Mouse (Mus musculus) thymus, adult 2 months (tissue): ENCODE measurements around the gene Crabp2. TPM values are rescaled to one million over a fixed set of nuclear protein-coding genes. Genes with fewer than 3 reads are reported as not detected.
A peak's percentile ranks its signal among the peaks of the same experiment; 100 is the strongest.
"Not testable (repeated sequence)": the region's sequence is repeated elsewhere in the genome, so short reads cannot be mapped to it uniquely, and the experiment has no call there.

Experiments
- DNase-seq: peaks from one replicate; pipeline ENCODE4 v3.0.0; 2021
- H3K27ac ChIP-seq: fragments of 200-500 bp; 2 replicates; pipeline ENCODE4 v1.5.1; 2012; ENCODE audit warnings: low read length, control low read depth; ENCODE audit not compliant: control insufficient read depth, insufficient read depth
- H3K27me3 ChIP-seq: fragments of 200-500 bp; 2 replicates; pipeline ENCODE4 v1.6.1; 2012; ENCODE audit warnings: mild to moderate bottlenecking, low read length, moderate library complexity, mixed read lengths; ENCODE audit not compliant: control insufficient read depth, insufficient read depth
- H3K36me3 ChIP-seq: fragments of 200-500 bp; 2 replicates; pipeline ENCODE4 v1.6.1; 2012; ENCODE audit warnings: mild to moderate bottlenecking, low read length, moderate library complexity; ENCODE audit not compliant: control insufficient read depth, insufficient read depth
- H3K4me1 ChIP-seq: fragments of 200-500 bp; replicated peaks from 2 replicates; pipeline ENCODE4 v1.6.1; 2012; ENCODE audit warnings: low read length; ENCODE audit not compliant: control insufficient read depth, insufficient read depth
- H3K4me3 ChIP-seq: fragments of 200-500 bp; 2 replicates; pipeline ENCODE4 v1.5.1; 2012; ENCODE audit warnings: mild to moderate bottlenecking, low read length, control low read depth, moderate library complexity; ENCODE audit not compliant: control insufficient read depth, insufficient read depth
- CTCF ChIP-seq: fragments of 200-500 bp; IDR thresholded peaks from 2 replicates; pipeline ENCODE4 v1.5.1; 2012; ENCODE audit warnings: mild to moderate bottlenecking, control low read depth, low read length, moderate library complexity, borderline replicate concordance; ENCODE audit not compliant: control insufficient read depth, poor library complexity, insufficient read depth; ENCODE audit errors: extremely low read depth
- POLR2A ChIP-seq: fragments of 200-500 bp; IDR thresholded peaks from 2 replicates; pipeline ENCODE4 v1.6.1; 2012; ENCODE audit warnings: mild to moderate bottlenecking, low read length, control low read depth, moderate library complexity; ENCODE audit not compliant: control insufficient read depth, poor library complexity, insufficient read depth; ENCODE audit errors: extremely low read depth
- WGBS: fragments of 180-500 bp; shearing (Covaris S2); methylation state at CpG from one replicate; pipeline ENCODE4 v1.1.7; 2018; 5-methylcytosine and 5-hydroxymethylcytosine counted together
- polyA plus RNA-seq: library from polyadenylated mRNA; depleted of rRNA; stranded (reverse); fragments of >200 nt; gene quantifications from 2 replicates; pipeline ENCODE4 v1.2.3, GENCODE M21; 2012; rRNA removed

Gene Crabp2
- polyA plus RNA-seq = 1.6 and 2.3 TPM in 2 replicates

DNA sequence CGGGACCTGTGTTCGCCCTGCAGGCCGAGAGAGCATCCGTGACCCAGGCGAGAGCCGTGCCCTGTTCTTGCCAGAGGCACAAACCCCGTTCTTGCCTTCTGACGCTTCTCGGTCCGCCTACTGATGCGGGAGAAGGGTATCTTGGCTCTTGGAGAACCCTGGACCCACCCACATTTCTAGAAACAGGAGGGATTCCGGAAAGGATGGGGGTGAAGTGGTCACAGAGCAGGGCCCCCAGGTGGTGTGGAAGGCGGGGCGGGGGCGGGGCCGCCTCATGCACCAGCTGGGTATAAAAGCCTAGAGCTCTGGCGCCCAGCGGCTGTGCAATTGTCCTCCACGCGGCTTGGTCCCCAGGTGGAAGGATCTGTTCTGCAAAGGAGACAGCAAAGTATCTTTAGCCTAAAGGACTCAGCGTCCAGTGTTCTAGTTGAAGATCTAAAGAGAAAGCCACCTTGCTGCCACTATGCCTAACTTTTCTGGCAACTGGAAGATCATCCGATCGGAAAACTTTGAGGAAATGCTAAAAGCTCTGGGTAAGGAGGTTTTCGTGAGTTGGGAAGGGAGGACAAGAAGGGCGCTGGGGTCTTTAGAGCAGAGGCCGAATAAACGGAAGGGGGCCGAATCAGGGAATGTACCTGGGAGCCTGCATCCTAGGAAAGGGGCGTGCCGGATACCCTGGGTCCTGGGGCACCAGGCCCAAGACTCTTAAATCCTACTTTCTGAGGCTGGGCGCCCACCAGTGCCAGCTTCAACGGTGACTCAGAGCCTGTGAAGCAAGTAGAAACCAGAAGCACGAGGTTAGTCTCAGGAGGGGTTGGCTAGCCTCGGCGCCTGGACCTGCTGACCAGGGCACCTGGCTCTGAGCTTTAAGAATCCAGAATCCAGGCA, at the start of gene Crabp2:
Gene Crabp2 (plus strand): TSS at position 289 of the 888 bp plus-strand sequence.
- WGBS = 9% methylated on average over 35 of the region's 35 CpGs
- no peak for DNase-seq
- no peaks in the 10 kb centered on the region for H3K36me3 ChIP-seq
- no peak within 1 kb of the TSS for H3K4me3 ChIP-seq
- no peaks in the 10 kb centered on the region; the same call in 1 of the 2 replicates for H3K4me1 ChIP-seq
- H3K27ac ChIP-seq = no peak within 1 kb of the TSS
- TF ChIP-seq POLR2A (no peak), CTCF (no peak)
- H3K27me3 ChIP-seq = peaks cover 39% of the 10 kb centered on the region

GRCm38 (mm10) chr3:87899266-87899665, 49.2 kb upstream of the Crabp2 start:
- Histone ChIP-seq H3K4me1 (no peaks in the 10 kb centered on the region), H3K36me3 (no peaks in the 10 kb centered on the region), H3K27ac (no peak overlapping the region), H3K27me3 (no peaks in the 10 kb centered on the region), H3K4me3 (no peak overlapping the region)
- no peak for TF ChIP-seq CTCF
- no peak for TF ChIP-seq POLR2A
- DNase-seq = no peak
- 91% methylated on average over 3 of the region's 3 CpGs for WGBS

DNA sequence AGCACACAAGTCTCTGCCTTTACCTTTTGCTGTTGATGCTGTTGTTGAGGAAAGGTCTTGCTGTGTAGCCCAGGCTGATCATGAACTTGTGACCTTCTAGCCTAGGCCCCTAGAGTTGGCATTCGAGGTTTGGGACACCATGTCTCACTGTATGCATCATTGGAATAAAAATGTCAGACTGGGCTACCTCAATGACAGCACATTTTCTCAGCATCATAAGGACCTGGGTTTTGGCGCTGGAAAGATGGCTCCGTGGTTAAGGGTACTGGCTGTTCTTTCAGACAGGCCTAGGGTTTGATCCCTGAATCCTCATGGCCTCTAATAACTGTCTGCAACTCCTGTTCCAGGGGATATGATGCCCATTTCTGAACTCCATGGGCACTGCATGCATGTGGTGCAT, 48.7 kb upstream of the Crabp2 start:
- H3K27ac ChIP-seq = no peak overlapping the region
- H3K4me3 ChIP-seq = no peak overlapping the region
- DNase-seq = no peak
- H3K4me1 ChIP-seq = no peaks in the 10 kb centered on the region
- no peaks in the 10 kb centered on the region for H3K27me3 ChIP-seq
- TF ChIP-seq POLR2A (no peak), CTCF (no peak)
- H3K36me3 ChIP-seq = no peaks in the 10 kb centered on the region
- WGBS = 99% methylated on average over 3 of the region's 3 CpGs

- no peak overlapping the region for H3K4me3 ChIP-seq
- H3K27ac ChIP-seq = no peak overlapping the region
- H3K27me3 ChIP-seq = no peaks in the 10 kb centered on the region
- TF ChIP-seq POLR2A = no peak
- TF ChIP-seq CTCF = no peak
- 13% methylated on average over 1 of the region's 1 CpGs for WGBS
- H3K4me1 ChIP-seq = no peaks in the 10 kb centered on the region
- DNase-seq = no peak
- H3K36me3 ChIP-seq = no peaks in the 10 kb centered on the region
Measured at GRCm38 (mm10) chr3:87901036-87901624, 47.3 kb upstream of the Crabp2 start.

DNA sequence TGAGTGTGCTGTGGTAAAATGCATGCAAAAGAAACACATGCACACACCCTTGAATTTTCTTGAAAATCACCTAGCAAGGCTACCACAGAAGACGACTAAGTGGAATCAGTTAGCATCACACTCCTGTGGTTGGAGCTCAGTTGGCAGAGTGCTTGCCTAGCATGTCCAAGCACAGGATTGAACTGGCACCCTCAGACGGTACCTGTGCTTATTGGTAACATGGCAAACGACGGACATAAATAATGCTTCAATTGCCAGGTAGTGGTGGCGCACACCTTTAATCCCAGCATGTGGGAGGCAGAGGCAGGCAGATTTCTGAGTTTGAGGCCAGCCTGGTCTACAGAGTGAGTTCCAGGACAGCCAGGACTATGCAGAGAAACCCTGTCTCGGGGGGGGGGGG, 46.5 kb upstream of the Crabp2 start:
- not testable (repeated sequence) for H3K36me3 ChIP-seq, H3K4me3 ChIP-seq, H3K27ac ChIP-seq, H3K27me3 ChIP-seq, DNase-seq, H3K4me1 ChIP-seq
- 80% methylated on average over 6 of the region's 6 CpGs for WGBS

DNA sequence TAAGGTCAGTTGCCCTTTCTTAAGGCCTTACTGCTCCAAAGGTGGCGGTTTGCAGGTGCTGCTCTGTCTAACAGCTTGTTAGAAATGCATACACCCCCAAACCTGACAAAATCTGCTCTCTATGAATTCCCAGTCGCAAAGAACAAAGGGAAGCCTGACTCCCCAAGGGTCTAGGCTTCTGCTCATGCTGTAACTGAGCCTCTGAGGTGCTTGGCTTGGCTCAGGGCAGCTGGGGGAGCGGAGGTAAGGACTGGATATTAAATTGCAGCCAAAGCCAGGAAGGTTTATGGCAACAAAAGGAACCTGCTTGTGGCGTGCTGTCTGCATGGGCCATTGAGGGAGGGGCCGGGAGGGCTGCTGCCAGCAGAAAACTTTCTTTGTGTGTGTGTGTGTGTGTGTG, 44.6 kb upstream of the Crabp2 start:
- Histone ChIP-seq H3K4me3 (no peak overlapping the region), H3K27me3 (no peaks in the 10 kb centered on the region), H3K27ac (no peak overlapping the region), H3K36me3 (no peaks in the 10 kb centered on the region), H3K4me1 (peaks cover 16% of the 10 kb centered on the region)
- TF ChIP-seq POLR2A = no peak
- no peak for TF ChIP-seq CTCF
- no peak for DNase-seq
- WGBS = 90% methylated on average over 5 of the region's 5 CpGs

DNA sequence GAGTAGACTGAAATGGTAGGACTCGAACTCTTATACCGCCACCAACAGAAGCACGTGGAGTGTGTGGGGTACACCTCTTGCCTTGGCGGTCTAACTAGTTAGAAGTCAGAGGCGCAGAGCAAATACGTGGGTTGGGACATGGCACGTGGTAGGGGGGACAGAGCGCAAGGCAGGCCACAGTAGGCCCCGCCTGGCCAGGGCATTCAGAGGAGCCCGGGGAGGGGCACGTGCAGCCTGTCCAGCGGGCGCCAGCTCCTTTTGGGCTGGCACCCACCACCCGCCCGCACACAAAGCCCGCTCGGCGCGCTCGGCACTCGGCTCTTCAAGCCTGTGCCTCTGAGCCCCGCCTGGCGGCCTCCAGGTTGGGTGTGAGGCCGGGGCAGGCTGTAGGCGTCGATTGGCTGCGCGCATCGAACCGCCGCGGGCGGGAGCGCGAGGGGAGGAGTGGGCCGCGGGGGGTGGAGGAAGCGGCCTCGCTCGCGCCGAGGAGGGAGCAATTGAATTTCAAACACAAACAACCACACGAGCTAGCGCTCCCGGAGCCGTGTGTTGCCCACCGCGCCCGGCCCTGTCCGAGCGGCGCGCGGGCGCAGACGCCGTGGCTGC, 42.5 kb upstream of the Crabp2 start, which contains the start of gene Hdgf:
Gene Hdgf (plus strand): TSS at position 442 of the 606 bp plus-strand sequence.
- Histone ChIP-seq H3K4me1 (peaks cover 31% of the 10 kb centered on the region), H3K27ac (peak within 1 kb of the TSS; percentile 40), H3K36me3 (no peaks in the 10 kb centered on the region), H3K27me3 (no peaks in the 10 kb centered on the region), H3K4me3 (peak within 1 kb of the TSS; percentile 100)
- DNase-seq = peak; percentile 95
- WGBS = under 1% methylated on average over 57 of the region's 57 CpGs
- TF ChIP-seq POLR2A (peak; percentile 46; the same call in 1 of the 2 replicates), CTCF (peak; percentile 71; the same call in 1 of the 2 replicates)
